In the genomic region with DNA sequence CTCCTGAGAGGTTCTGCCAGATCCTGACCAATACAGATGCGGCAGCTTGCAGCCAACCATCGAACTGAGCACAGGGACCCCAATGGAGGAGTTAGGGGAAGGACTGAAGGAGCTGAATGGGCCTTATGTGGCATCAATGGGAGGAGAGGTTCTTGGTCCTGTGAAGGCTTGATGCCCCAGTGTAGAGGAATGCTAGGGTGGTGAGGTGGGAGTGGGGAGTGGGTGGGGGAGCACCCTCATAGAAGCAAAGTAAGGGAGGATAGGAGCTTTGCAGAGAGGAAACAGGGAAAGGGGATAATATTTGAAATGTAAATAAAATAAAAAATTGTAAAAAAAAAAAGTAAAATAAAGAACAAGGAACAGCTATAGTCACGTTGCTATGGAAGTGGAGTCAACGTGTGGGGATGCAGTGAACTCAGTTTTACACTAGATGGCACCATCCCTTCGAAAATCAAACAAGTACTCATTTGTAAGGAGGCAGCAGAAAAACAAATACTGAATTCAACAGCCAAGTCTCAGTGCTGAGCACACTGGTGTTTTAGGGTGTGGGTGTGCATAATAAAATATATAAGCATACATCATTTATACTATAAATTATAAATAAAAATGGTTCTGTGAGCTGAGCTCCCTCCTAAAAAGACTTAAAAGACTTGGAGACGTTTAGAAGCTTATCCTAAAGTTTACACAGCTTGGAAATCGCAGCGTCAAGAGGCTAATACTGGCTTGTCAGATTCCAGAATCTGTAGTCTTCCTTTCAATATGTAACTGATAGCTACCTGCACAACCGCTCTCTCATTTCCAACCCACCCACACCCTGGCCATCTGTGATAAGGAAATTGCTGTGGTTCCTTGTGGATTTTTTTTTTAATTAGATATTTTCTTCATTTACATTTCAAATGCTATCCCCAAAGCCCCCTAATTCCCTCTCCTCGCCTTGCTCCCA, we compare ENCODE assay signal across 9 mouse cellular contexts. TPM values are rescaled to one million over a fixed set of nuclear protein-coding genes. Genes with fewer than 3 reads are reported as not detected.
DNase-seq lines count a peak whose midpoint lies in the region; ATAC-seq and TF ChIP-seq lines count a peak whose summit lies in the region.
"Had no signal": no experiment of that assay in that cellular context is flagged by ENCODE, and none has a peak within 500 bp of the region (broad histone marks: within the 10 kb centered on the region; RNA-seq: fewer than 3 reads in every experiment).

No protein-coding gene starts in this region.

- TF ChIP-seq CTCF in CH12.LX (conservative IDR thresholded peaks at IDR 0.05 in 1 of 2, IDR thresholded peaks at IDR 0.05 in 1 of 2; ENCODE audit: low read depth in 2 of 2, low read length in 2 of 2): peak; percentile 82 to 98

- no peak overlapping the region for H3K27ac ChIP-seq in CH12.LX (ENCODE audit: insufficient read depth, low read depth)
- H3K27ac ChIP-seq in kidney, embryonic 16.5 days (ENCODE audit: low read length): no peak overlapping the region
- no peak overlapping the region for H3K27ac ChIP-seq in limb, embryonic 15.5 days
- no peak overlapping the region for H3K27ac ChIP-seq in neural tube, embryonic 12.5 days
- H3K27ac ChIP-seq: heart, embryonic 15.5 days had no signal

- in situ Hi-C loops in CH12.LX (cut with MboI; ENCODE audit: low pct_ligation_motif_present, low pct_unique_long_range_greater_than_20kb, low sequenced_read_pairs): loop anchor here (10.0 kb wide), 2 partner anchors 143 to 323 kb away; no protein-coding TSS in a partner anchor

- peak; percentile 98 for TF ChIP-seq RAD21 in CH12.LX (IDR thresholded peaks at IDR 0.05; ENCODE audit: low read depth, low read length)

- H3K27me3 ChIP-seq in CH12.LX (replicated peaks): no peaks in the 10 kb centered on the region
- H3K27me3 ChIP-seq in kidney, embryonic 16.5 days (ENCODE audit: insufficient read depth, low read length): no peaks in the 10 kb centered on the region
- no peaks in the 10 kb centered on the region for H3K27me3 ChIP-seq in limb, embryonic 15.5 days
- H3K27me3 ChIP-seq in neural tube, embryonic 12.5 days (replicated peaks): no peaks in the 10 kb centered on the region

- ATAC-seq in kidney, embryonic 16.5 days (ENCODE audit: low FRiP score, low TSS enrichment): peak; percentile 35; the same call in 1 of the 2 replicates
- 0 out of 2 replicates have a peak, but pooled peaks have one; percentile 44 for ATAC-seq in limb, embryonic 15.5 days (ENCODE audit: insufficient number of reproducible peaks, low FRiP score, low TSS enrichment, low read depth)
- ATAC-seq in neural tube, embryonic 12.5 days (ENCODE audit: low FRiP score, low read depth): peak; percentile 70

- no peaks in the 10 kb centered on the region for H3K79me2 ChIP-seq in CH12.LX (replicated peaks; ENCODE audit: control insufficient read depth, extremely low read depth, insufficient read depth, poor library complexity, severe bottlenecking)

- H3K9ac ChIP-seq in CH12.LX (ENCODE audit: insufficient read depth, low read depth): no peak overlapping the region
- no peak overlapping the region for H3K9ac ChIP-seq in kidney, embryonic 16.5 days (replicated peaks; ENCODE audit: low read length)
- H3K9ac ChIP-seq in limb, embryonic 15.5 days: no peak overlapping the region
- H3K9ac ChIP-seq in neural tube, embryonic 12.5 days: no peak overlapping the region
- H3K9ac ChIP-seq: heart, embryonic 15.5 days had no signal

- dilution Hi-C loops in CH12.LX (cut with MboI; ENCODE audit: extremely low pct_ligation_motif_present, extremely low pct_unique_long_range_greater_than_20kb, low sequenced_read_pairs): no loop called here

- 51% methylated on average over 10 of the region's 10 CpGs for WGBS in kidney, embryonic 16.5 days
- WGBS in limb, embryonic 15.5 days: 42% methylated on average over 10 of the region's 10 CpGs
- 54% methylated on average over 10 of the region's 10 CpGs for whole genome bisulfite sequencing in neural tube, embryonic 12.5 days

- DNase-seq in 416B (ENCODE audit: low read depth) (peak; percentile 74), CH12.LX (ENCODE audit: extremely low read depth) (peak; percentile 71)
- peak; percentile 53 for DNase-seq in cerebellum, adult 9-10 months
- peak; percentile 13 to 29 for DNase-seq in frontal cortex, postnatal 25 days (ENCODE audit: low spot score in 2 of 2)
- no peak for DNase-seq in spleen, postnatal 14 days (ENCODE audit: low spot score in 2 of 2)

- no peak overlapping the region for H3K4me2 ChIP-seq in CH12.LX (ENCODE audit: insufficient read depth, low read depth, poor library complexity, severe bottlenecking)
- H3K4me2 ChIP-seq in kidney, embryonic 16.5 days (replicated peaks; ENCODE audit: low read depth, low read length): no peak overlapping the region
- H3K4me2 ChIP-seq in limb, embryonic 15.5 days: no peak overlapping the region
- H3K4me2 ChIP-seq in neural tube, embryonic 12.5 days (replicated peaks): no peak overlapping the region
- H3K4me2 ChIP-seq: heart, embryonic 15.5 days had no signal

- TF ChIP-seq EP300 in CH12.LX (IDR thresholded peaks at IDR 0.05; ENCODE audit: low read length): no peak

- no peak for TF ChIP-seq POLR2A in CH12.LX (IDR thresholded peaks at IDR 0.05; ENCODE audit: low read depth, low read length)

- H3K9me3 ChIP-seq in CH12.LX (replicated peaks; ENCODE audit: low read length): no peaks in the 10 kb centered on the region
- no peaks in the 10 kb centered on the region for H3K9me3 ChIP-seq in kidney, embryonic 16.5 days (ENCODE audit: low read length)
- no peaks in the 10 kb centered on the region for H3K9me3 ChIP-seq in limb, embryonic 15.5 days
- H3K9me3 ChIP-seq in neural tube, embryonic 12.5 days: no peaks in the 10 kb centered on the region
- H3K9me3 ChIP-seq: heart, embryonic 15.5 days had no signal

- no peak overlapping the region for H3K4me3 ChIP-seq in CH12.LX (replicated peaks in 1 of 3; ENCODE audit: low read depth in 2 of 3, low read length in 2 of 3, poor library complexity in 1 of 3)
- no peak overlapping the region for H3K4me3 ChIP-seq in kidney, embryonic 16.5 days (ENCODE audit: low read length)
- H3K4me3 ChIP-seq in limb, embryonic 15.5 days: no peak overlapping the region
- H3K4me3 ChIP-seq in neural tube, embryonic 12.5 days: no peak overlapping the region
- H3K4me3 ChIP-seq: heart, embryonic 15.5 days had no signal

- no peaks in the 10 kb centered on the region for H3K4me1 ChIP-seq in CH12.LX (ENCODE audit: control insufficient read depth in 1 of 2, insufficient read depth in 2 of 2)
- no peaks in the 10 kb centered on the region for H3K4me1 ChIP-seq in kidney, embryonic 16.5 days (ENCODE audit: insufficient read depth, low read length)
- no peaks in the 10 kb centered on the region for H3K4me1 ChIP-seq in limb, embryonic 15.5 days
- H3K4me1 ChIP-seq in neural tube, embryonic 12.5 days: no peaks in the 10 kb centered on the region
- H3K4me1 ChIP-seq: heart, embryonic 15.5 days had no signal

- H3K36me3 ChIP-seq in CH12.LX (replicated peaks in 1 of 2; ENCODE audit: control insufficient read depth in 1 of 2, insufficient read depth in 1 of 2, low read length in 1 of 2): no peaks in the 10 kb centered on the region
- no peaks in the 10 kb centered on the region for H3K36me3 ChIP-seq in kidney, embryonic 16.5 days (ENCODE audit: insufficient read depth, low read length)
- no peaks in the 10 kb centered on the region for H3K36me3 ChIP-seq in limb, embryonic 15.5 days
- H3K36me3 ChIP-seq in neural tube, embryonic 12.5 days: no peaks in the 10 kb centered on the region
- H3K36me3 ChIP-seq: heart, embryonic 15.5 days had no signal

TF ChIP-seq in CH12.LX, 34 proteins besides CTCF, POLR2A, EP300 and RAD21:
- TF ChIP-seq ZC3H11A (IDR thresholded peaks at IDR 0.05; ENCODE audit: low read depth, low read length) (peak; percentile 96), SMC3 (IDR thresholded peaks at IDR 0.05; ENCODE audit: low read depth, low read length) (peak; percentile 98), POLR2AphosphoS2 (IDR thresholded peaks at IDR 0.05; ENCODE audit: low read depth, low read length) (no peak)

RNA-seq across cellular contexts. Expression of a gene that starts 24.2 kb away (rescaled TPM):
- 1.3 and 1.5 TPM in 2 replicates for total RNA-seq in CH12.LX (2012; rRNA removed)
- total RNA-seq in CH12.LX (2014; rRNA removed): 0.14 and 0.20 TPM in 2 replicates
- polyA plus RNA-seq in CH12.LX (2012; ENCODE audit: insufficient read length, low read depth): 0.15 and 0.29 TPM in 2 replicates
- not detected in 2 replicates for polyA plus RNA-seq in kidney, embryonic 16.5 days (2015; fragmentation: Nextera tagmentation; extraction: Ambion mirVana)
- 0.06 and 0.09 TPM in 2 replicates for polyA plus RNA-seq in limb, embryonic 15.5 days (2015; fragmentation: Nextera tagmentation; extraction: Ambion mirVana)
- 0.06 and 0.08 TPM in 2 replicates for polyA plus RNA-seq in neural tube, embryonic 12.5 days (2016; fragmentation: Nextera tagmentation; extraction: Ambion mirVana)
- polyA plus RNA-seq: heart, embryonic 15.5 days had no signal

RNA-seq across cellular contexts. Expression of a gene that starts 54.2 kb away (rescaled TPM):
- 54.2 and 56.7 TPM in 2 replicates for total RNA-seq in CH12.LX (2012; rRNA removed)
- 103 and 104 TPM in 2 replicates for total RNA-seq in CH12.LX (2014; rRNA removed)
- 84.1 and 132 TPM in 2 replicates for polyA plus RNA-seq in CH12.LX (2012; ENCODE audit: insufficient read length, low read depth)
- polyA plus RNA-seq in kidney, embryonic 16.5 days (2015; fragmentation: Nextera tagmentation; extraction: Ambion mirVana): 152 and 154 TPM in 2 replicates
- 156 and 168 TPM in 2 replicates for polyA plus RNA-seq in limb, embryonic 15.5 days (2015; fragmentation: Nextera tagmentation; extraction: Ambion mirVana)
- 153 and 172 TPM in 2 replicates for polyA plus RNA-seq in neural tube, embryonic 12.5 days (2016; fragmentation: Nextera tagmentation; extraction: Ambion mirVana)

Comparison
In these comparisons a context has a peak if more than half of its experiments do, and no peak if none do; other contexts are left out.
1. DNase-seq: peak in 416B (single experiment), CH12.LX (single experiment), cerebellum, adult 9-10 months (single experiment) and frontal cortex, postnatal 25 days (2 of 2); none in spleen, postnatal 14 days (0 of 2).
2. Peak in every context shown above with its lines, with median percentiles within 50 percentile points of each other: ATAC-seq.